Mouse (Mus musculus) mesoderm, embryonic 11.5 days (tissue): ENCODE results near the gene Farsa.
A peak's percentile ranks its signal among the peaks of the same experiment; 100 is the strongest.

Experiments
- DNase-seq: peaks from one replicate; pipeline ENCODE4 v3.0.0-alpha.2; 2012; ENCODE audit warnings: low read depth, low spot score

Gene Farsa

GRCm38 (mm10) chr8:84910551-84910950 is 53.8 kb downstream of the Farsa start:
- no peak for DNase-seq

- DNase-seq: no peak
Observed at GRCm38 (mm10) chr8:84911854-84912253, 55.1 kb downstream of the Farsa start.

- no peak for DNase-seq
Observed at GRCm38 (mm10) chr8:84912391-84912790, 55.6 kb downstream of the Farsa start.

GRCm38 (mm10) chr8:84912895-84913501 is 56.2 kb downstream of the Farsa start:
- peak; percentile 61 for DNase-seq

GRCm38 (mm10) chr8:84913502-84913900 is 56.7 kb downstream of the Farsa start:
- no peak for DNase-seq

GRCm38 (mm10) chr8:84913960-84914359 is 57.2 kb downstream of the Farsa start:
- no peak for DNase-seq

GRCm38 (mm10) chr8:84915269-84915668 is 58.5 kb downstream of the Farsa start:
- no peak for DNase-seq

GRCm38 (mm10) chr8:84917781-84918180 is 61.0 kb downstream of the Farsa start:
- DNase-seq: no peak

GRCm38 (mm10) chr8:84918646-84919045 is 61.9 kb downstream of the Farsa start:
- no peak for DNase-seq
